Mouse (Mus musculus): ENCODE data around the gene Gm3404. TPM values are rescaled to one million over a fixed set of nuclear protein-coding genes. Genes with fewer than 3 reads are reported as not detected.
"Not testable (repeated sequence)": the region's sequence is repeated elsewhere in the genome, so short reads cannot be mapped to it uniquely, and the experiment has no call there.

Gm3404 gene
- not detected in 2 replicates for polyA plus RNA-seq (2016; fragmentation: Nextera tagmentation; extraction: Ambion mirVana)

DNA sequence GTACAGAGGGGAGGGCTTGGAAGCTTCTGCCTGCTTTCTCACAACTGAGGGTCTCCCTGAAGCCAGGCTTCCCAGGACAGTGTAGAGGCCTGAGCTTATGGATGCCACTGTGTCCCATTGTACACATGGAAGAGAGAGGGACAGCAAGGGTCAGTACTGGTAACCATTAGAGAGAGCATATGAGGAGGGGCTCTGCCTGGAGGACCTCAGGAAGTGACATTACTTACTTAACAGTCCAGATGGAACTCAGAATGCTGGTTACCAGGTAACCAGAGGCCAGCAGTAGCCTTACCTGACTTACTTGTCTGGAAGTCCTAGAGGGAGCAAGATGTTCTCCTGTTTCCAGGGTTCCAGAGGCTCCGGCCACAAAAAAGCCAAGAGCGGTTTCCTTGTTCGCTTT lies at the start of gene Gm3404:
Gene Gm3404, plus strand, starts transcription at position 301 of the 400 bp plus-strand sequence.
- WGBS = 93% methylated on average over 3 of the region's 3 CpGs
- H3K27me3 ChIP-seq (replicated peaks); ATAC-seq (ENCODE audit: low FRiP score, low read depth); H3K9ac ChIP-seq; H3K9me3 ChIP-seq; H3K4me1 ChIP-seq; H3K27ac ChIP-seq; H3K36me3 ChIP-seq; H3K4me3 ChIP-seq; H3K4me2 ChIP-seq (replicated peaks): not testable (repeated sequence)

DNA sequence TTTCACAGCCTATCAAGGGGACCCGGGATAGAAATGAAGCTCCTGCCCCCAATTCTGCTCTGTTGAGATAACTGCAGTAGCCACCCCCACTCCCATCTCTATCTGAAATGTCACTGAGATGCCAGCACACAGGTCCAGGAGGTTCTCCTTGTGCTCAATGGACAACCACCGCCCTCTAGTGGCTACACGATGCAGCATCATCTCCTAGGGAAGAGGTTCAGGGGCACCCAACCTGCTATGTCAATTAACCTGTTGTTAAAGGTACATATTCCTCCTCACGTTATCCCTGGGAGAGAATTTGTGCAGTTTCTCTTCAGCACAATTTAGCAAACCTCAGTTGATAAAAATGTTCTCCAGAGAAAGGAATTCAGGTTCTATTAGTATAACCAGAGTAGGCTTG lies 46.0 kb upstream of the Gm3404 start:
- H3K27me3 ChIP-seq (replicated peaks); H3K4me2 ChIP-seq (replicated peaks); ATAC-seq (ENCODE audit: low FRiP score, low read depth); H3K4me3 ChIP-seq; H3K36me3 ChIP-seq; H3K4me1 ChIP-seq; H3K9me3 ChIP-seq; H3K9ac ChIP-seq; H3K27ac ChIP-seq: not testable (repeated sequence)
- 5% methylated on average over 4 of the region's 4 CpGs for WGBS

DNA sequence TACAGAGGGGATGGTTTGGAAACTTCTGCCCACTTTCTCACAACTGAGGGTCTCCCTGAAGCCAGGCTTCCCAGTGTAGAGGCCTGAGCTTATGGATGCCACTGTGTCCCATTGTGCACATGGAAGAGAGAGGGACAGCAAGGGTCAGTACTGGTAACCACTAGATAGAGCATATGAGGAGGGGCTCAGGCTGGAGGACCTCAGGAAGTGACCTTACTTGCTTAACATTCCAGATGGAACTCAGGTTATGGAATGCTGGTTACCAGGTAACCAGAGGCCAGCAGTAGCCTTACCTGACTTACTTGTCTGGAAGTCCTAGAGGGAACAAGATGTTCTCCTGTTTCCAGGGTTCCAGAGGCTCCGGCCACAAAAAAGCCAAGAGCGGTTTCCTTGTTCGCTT lies 43.9 kb upstream of the Gm3404 start, which contains the start of gene Gm6408:
Gene Gm6408, plus strand, starts transcription at position 301 of the 400 bp plus-strand sequence.
- not testable (repeated sequence) for H3K27ac ChIP-seq; H3K27me3 ChIP-seq (replicated peaks); H3K9ac ChIP-seq; H3K4me3 ChIP-seq; H3K9me3 ChIP-seq; H3K36me3 ChIP-seq; H3K4me1 ChIP-seq; H3K4me2 ChIP-seq (replicated peaks); ATAC-seq (ENCODE audit: low FRiP score, low read depth)
- WGBS = 92% methylated on average over 3 of the region's 3 CpGs

DNA sequence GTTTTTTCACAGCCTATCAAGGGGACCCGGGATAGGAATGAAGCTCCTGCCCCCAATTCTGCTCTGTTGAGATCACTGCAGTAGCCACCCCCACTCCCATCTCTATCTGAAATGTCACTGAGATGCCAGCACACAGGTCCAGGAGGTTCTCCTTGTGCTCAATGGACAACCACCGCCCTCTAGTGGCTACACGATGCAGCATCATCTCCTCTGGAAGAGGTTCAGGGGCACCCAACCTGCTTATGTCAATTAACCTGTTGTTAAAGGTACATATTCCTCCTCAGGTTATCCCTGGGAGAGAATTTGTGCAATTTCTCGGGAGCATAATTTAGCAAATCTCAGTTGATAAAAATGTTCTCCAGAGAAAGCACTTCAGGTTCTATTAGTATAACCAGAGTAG lies 36.6 kb upstream of the Gm3404 start:
- not testable (repeated sequence) for H3K36me3 ChIP-seq; H3K4me3 ChIP-seq; H3K27me3 ChIP-seq (replicated peaks); H3K4me2 ChIP-seq (replicated peaks); H3K27ac ChIP-seq; H3K9ac ChIP-seq; H3K4me1 ChIP-seq; H3K9me3 ChIP-seq; ATAC-seq (ENCODE audit: low FRiP score, low read depth)
- 9% methylated on average over 3 of the region's 4 CpGs for WGBS

DNA sequence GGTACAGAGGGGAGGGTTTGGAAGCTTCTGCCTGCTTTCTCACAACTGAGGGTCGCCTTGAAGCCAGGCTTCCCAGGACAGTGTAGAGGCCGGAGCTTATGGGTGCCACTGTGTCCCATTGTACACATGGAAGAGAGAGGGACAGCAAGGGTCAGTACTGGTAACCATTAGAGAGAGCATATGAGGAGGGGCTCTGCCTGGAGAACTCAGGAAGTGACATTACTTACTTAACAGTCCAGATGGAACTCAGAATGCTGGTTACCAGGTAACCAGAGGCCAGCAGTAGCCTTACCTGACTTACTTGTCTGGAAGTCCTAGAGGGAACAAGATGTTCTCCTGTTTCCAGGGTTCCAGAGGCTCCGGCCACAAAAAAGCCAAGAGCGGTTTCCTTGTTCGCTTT lies 34.5 kb upstream of the Gm3404 start, which contains the start of gene Gm6370:
Gene Gm6370, plus strand, starts transcription at position 301 of the 400 bp plus-strand sequence.
- H3K4me3 ChIP-seq; H3K36me3 ChIP-seq; ATAC-seq (ENCODE audit: low FRiP score, low read depth); H3K4me1 ChIP-seq; H3K27me3 ChIP-seq (replicated peaks); H3K27ac ChIP-seq; H3K4me2 ChIP-seq (replicated peaks); H3K9ac ChIP-seq; H3K9me3 ChIP-seq: not testable (repeated sequence)
- no CpG with 5 or more reads among the region's 5 CpGs for WGBS

DNA sequence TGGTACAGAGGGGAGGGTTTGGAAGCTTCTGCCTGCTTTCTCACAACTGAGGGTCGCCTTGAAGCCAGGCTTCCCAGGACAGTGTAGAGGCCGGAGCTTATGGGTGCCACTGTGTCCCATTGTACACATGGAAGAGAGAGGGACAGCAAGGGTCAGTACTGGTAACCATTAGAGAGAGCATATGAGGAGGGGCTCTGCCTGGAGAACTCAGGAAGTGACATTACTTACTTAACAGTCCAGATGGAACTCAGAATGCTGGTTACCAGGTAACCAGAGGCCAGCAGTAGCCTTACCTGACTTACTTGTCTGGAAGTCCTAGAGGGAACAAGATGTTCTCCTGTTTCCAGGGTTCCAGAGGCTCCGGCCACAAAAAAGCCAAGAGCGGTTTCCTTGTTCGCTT lies 23.5 kb upstream of the Gm3404 start, which contains the start of gene 4930449I24Rik:
Gene 4930449I24Rik, plus strand, starts transcription at position 301 of the 400 bp plus-strand sequence.
- H3K4me3 ChIP-seq; ATAC-seq (ENCODE audit: low FRiP score, low read depth); H3K27ac ChIP-seq; H3K9ac ChIP-seq; H3K4me2 ChIP-seq (replicated peaks); H3K4me1 ChIP-seq; H3K9me3 ChIP-seq; H3K36me3 ChIP-seq; H3K27me3 ChIP-seq (replicated peaks): not testable (repeated sequence)
- WGBS = no CpG with 5 or more reads among the region's 5 CpGs

DNA sequence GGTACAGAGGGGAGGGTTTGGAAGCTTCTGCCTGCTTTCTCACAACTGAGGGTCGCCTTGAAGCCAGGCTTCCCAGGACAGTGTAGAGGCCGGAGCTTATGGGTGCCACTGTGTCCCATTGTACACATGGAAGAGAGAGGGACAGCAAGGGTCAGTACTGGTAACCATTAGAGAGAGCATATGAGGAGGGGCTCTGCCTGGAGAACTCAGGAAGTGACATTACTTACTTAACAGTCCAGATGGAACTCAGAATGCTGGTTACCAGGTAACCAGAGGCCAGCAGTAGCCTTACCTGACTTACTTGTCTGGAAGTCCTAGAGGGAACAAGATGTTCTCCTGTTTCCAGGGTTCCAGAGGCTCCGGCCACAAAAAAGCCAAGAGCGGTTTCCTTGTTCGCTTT lies 11.8 kb upstream of the Gm3404 start, which contains the start of gene Gm3402:
Gene Gm3402, plus strand, starts transcription at position 301 of the 400 bp plus-strand sequence.
- 88% methylated on average over 2 of the region's 5 CpGs for WGBS
- H3K36me3 ChIP-seq; H3K4me3 ChIP-seq; H3K27ac ChIP-seq; H3K27me3 ChIP-seq (replicated peaks); ATAC-seq (ENCODE audit: low FRiP score, low read depth); H3K4me2 ChIP-seq (replicated peaks); H3K4me1 ChIP-seq; H3K9me3 ChIP-seq; H3K9ac ChIP-seq: not testable (repeated sequence)

DNA sequence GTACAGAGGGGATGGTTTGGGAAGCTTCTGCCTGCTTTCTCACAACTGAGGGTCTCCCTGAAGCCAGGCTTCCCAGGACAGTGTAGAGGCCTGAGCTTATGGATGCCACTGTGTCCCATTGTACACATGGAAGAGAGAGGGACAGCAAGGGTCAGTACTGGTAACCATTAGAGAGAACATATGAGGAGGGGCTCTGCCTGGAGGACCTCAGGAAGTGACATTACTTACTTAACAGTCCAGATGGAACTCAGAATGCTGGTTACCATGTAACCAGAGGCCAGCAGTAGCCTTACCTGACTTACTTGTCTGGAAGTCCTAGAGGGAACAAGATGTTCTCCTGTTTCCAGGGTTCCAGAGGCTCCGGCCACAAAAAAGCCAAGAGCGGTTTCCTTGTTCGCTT lies 11.7 kb downstream of the Gm3404 start, which contains the start of gene Gm3409:
Gene Gm3409, plus strand, starts transcription at position 301 of the 400 bp plus-strand sequence.
- not testable (repeated sequence) for ATAC-seq (ENCODE audit: low FRiP score, low read depth); H3K36me3 ChIP-seq; H3K9me3 ChIP-seq; H3K4me1 ChIP-seq; H3K4me3 ChIP-seq; H3K27me3 ChIP-seq (replicated peaks); H3K4me2 ChIP-seq (replicated peaks); H3K27ac ChIP-seq; H3K9ac ChIP-seq
- WGBS = 98% methylated on average over 3 of the region's 3 CpGs

DNA sequence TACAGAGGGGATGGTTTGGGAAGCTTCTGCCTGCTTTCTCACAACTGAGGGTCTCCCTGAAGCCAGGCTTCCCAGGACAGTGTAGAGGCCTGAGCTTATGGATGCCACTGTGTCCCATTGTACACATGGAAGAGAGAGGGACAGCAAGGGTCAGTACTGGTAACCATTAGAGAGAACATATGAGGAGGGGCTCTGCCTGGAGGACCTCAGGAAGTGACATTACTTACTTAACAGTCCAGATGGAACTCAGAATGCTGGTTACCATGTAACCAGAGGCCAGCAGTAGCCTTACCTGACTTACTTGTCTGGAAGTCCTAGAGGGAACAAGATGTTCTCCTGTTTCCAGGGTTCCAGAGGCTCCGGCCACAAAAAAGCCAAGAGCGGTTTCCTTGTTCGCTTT lies 30.2 kb downstream of the Gm3404 start, which contains the start of gene Gm3415:
Gene Gm3415, plus strand, starts transcription at position 301 of the 400 bp plus-strand sequence.
- no CpG with 5 or more reads among the region's 3 CpGs for WGBS
- H3K27me3 ChIP-seq (replicated peaks); H3K4me3 ChIP-seq; H3K4me2 ChIP-seq (replicated peaks); ATAC-seq (ENCODE audit: low FRiP score, low read depth); H3K4me1 ChIP-seq; H3K36me3 ChIP-seq; H3K9me3 ChIP-seq; H3K27ac ChIP-seq; H3K9ac ChIP-seq: not testable (repeated sequence)

DNA sequence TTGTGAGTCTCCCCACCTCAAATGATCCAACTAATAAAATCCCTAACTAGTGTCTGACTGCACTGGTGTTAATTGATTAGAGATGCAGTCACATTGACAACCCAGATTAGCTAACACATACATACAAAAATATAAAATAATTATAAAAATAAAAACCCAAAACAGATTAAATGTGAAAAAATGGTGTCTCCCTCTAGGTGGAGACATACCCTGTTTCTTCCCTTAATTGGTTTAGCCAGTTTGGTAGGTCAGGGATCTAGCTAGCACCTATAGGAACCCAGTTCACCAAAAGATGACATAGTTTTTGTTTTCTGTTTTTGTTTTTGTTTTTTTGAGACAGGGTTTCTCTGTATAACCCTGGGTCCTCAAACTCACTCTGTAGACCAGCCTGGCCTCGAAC lies 38.7 kb downstream of the Gm3404 start:
- no peak overlapping the region for H3K4me3 ChIP-seq
- H3K36me3 ChIP-seq = no peaks in the 10 kb centered on the region
- H3K27me3 ChIP-seq (replicated peaks) = no peaks in the 10 kb centered on the region
- H3K4me2 ChIP-seq (replicated peaks) = no peak overlapping the region
- 89% methylated on average over 1 of the region's 1 CpGs for whole genome bisulfite sequencing
- H3K9ac ChIP-seq = no peak overlapping the region
- H3K9me3 ChIP-seq = no peaks in the 10 kb centered on the region
- no peaks in the 10 kb centered on the region for H3K4me1 ChIP-seq
- no peak for ATAC-seq (ENCODE audit: low FRiP score, low read depth)
- no peak overlapping the region for H3K27ac ChIP-seq

DNA sequence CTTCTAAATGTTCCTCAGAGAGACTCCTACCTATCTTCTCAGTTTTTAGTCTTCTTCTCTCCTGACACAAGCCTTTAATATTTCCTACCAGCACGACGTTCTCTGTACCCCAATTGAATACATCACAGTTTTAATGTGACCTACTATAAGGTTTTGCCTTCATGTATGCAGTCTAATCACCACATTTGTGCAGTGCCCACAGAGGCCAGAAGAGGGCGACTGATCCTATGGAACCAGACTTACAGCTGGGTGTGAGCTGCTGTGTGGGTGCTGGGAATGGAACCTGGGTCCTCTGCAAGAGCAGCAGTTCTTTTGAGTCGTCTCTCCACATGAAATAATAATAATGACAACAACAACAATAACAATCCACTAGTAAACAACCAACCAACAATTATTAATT lies 41.5 kb downstream of the Gm3404 start:
- no peaks in the 10 kb centered on the region for H3K4me1 ChIP-seq
- H3K9ac ChIP-seq = no peak overlapping the region
- H3K4me3 ChIP-seq = no peak overlapping the region
- H3K27ac ChIP-seq = no peak overlapping the region
- WGBS = 65% methylated on average over 4 of the region's 4 CpGs
- H3K4me2 ChIP-seq (replicated peaks) = no peak overlapping the region
- H3K27me3 ChIP-seq (replicated peaks) = no peaks in the 10 kb centered on the region
- no peaks in the 10 kb centered on the region for H3K9me3 ChIP-seq
- no peaks in the 10 kb centered on the region for H3K36me3 ChIP-seq
- no peak for ATAC-seq (ENCODE audit: low FRiP score, low read depth)

DNA sequence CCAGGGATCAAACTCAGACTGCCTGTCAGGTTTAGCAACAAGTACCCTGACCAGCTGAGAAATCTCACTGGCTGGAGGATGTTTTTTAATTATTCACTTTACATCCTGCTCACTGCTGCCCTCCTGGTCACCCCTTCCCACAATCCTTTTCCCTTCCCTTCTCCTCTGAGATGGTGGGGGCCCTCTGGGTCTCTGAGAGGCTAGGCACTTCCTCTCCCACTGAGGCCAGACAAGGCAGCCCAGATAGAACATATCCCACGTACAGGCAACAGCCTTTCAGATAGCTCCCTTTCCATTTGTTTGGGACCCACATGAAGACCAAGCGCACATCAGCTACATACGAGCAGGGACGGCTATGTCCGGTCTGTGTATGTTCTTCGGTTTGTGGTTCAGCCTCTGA lies 44.6 kb downstream of the Gm3404 start:
- H3K9me3 ChIP-seq; ATAC-seq (ENCODE audit: low FRiP score, low read depth): not testable (repeated sequence)
- 81% methylated on average over 6 of the region's 6 CpGs for WGBS

More for the DNA sequence above, 44.6 kb downstream of the Gm3404 start:
- H3K36me3 ChIP-seq; H3K4me1 ChIP-seq; H3K9ac ChIP-seq; H3K4me2 ChIP-seq (replicated peaks); H3K27me3 ChIP-seq (replicated peaks); H3K4me3 ChIP-seq; H3K27ac ChIP-seq: not testable (repeated sequence)
